ENCODE assay signal across 8 mouse cellular contexts in the genomic region with DNA sequence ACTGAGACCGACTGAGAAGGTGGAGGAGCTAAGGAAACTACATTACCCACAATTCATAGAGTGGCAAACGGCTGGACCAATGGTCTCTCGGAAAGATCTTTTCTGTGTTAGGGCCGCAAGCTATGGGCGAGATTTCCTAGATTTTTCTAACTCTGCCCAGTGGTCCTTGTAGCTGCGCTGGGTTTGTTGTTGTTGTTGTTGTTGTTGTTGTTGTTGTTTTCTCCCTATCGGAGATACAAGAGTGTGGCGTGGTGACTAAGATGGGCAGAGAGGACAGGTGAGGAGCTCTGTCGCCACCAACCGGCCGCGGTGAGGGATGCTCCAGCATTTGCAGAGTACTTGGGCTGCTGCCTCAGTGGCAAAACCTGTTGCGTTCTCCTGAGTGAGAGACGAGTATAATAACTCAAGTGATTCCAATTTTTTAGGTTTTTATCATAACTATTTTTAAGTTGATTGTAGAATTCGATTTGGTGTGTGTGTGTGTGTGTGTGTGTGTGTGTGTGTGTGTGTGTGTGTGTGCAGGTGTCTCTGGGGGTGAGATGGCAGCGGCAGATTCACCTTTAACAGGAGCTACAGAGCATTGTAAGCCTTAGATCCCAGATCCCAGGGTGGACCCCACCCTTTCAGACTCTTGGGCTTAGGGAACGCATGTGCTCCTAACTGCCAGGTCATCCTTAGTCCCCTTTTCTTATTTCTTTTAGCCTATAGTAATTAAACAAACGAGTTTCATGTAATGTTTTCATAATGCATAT. TPM values are rescaled to one million over a fixed set of nuclear protein-coding genes. Genes with fewer than 3 reads are reported as not detected.
DNase-seq lines count a peak whose midpoint lies in the region; ATAC-seq and TF ChIP-seq lines count a peak whose summit lies in the region.

No protein-coding gene starts in this region.

- H3K36me3 ChIP-seq in hindbrain, embryonic 16.5 days (ENCODE audit: control insufficient read depth, insufficient read depth, low read length) = no peaks in the 10 kb centered on the region

- peak; percentile 99 for ATAC-seq in Patski
- peak; percentile 99 for ATAC-seq in hindbrain, embryonic 16.5 days

- in situ Hi-C loops in Patski (cut with MboI; ENCODE audit: low pct_unique_long_range_greater_than_20kb) = loop anchor here (25.0 kb wide), 1 partner anchor 526 kb away; no protein-coding TSS in a partner anchor

- H3K9ac ChIP-seq in hindbrain, embryonic 16.5 days (ENCODE audit: low read depth, low read length) = peak overlapping the region; percentile 65

- DNase-seq in Patski (ENCODE audit: low read depth, low spot score) = peak; percentile 4
- peak; percentile 87 to 88 for DNase-seq in cerebellum, postnatal 14 days
- peak; percentile 55 to 76 for DNase-seq in frontal cortex, postnatal 14 days (ENCODE audit: low spot score in 2 of 2)
- peak; percentile 80 to 81 for DNase-seq in left cerebral cortex, adult 18-20 months (ENCODE audit: low spot score in 2 of 2)
- peak; percentile 55 to 74 for DNase-seq in lung, postnatal 4 days
- DNase-seq in retina, postnatal 1 day = peak; percentile 76
- DNase-seq in thymus, postnatal 4 days = peak; percentile 86

- peak overlapping the region; percentile 40 for H3K4me2 ChIP-seq in hindbrain, embryonic 16.5 days (ENCODE audit: low read length)

- peak; percentile 87 for TF ChIP-seq CTCF in Patski (IDR thresholded peaks at IDR 0.05)

- no peak overlapping the region for H3K27ac ChIP-seq in hindbrain, embryonic 16.5 days (ENCODE audit: low read depth, low read length)

- H3K4me3 ChIP-seq in hindbrain, embryonic 16.5 days (ENCODE audit: low read length) = peak overlapping the region; percentile 61

- WGBS in hindbrain, embryonic 16.5 days = 14% methylated on average over 18 of the region's 18 CpGs

- H3K27me3 ChIP-seq in Patski = peaks cover 3% of the 10 kb centered on the region
- no peaks in the 10 kb centered on the region for H3K27me3 ChIP-seq in hindbrain, embryonic 16.5 days (replicated peaks; ENCODE audit: control insufficient read depth, insufficient read depth, low read length)

- H3K4me1 ChIP-seq in hindbrain, embryonic 16.5 days (ENCODE audit: control insufficient read depth, insufficient read depth, low read depth, low read length) = no peaks in the 10 kb centered on the region

- CTCF ChIA-PET in Patski (lab: Charles Lee) = interaction anchor here (0.9 to 1.7 kb wide), 7 partner anchors 8 to 70 kb away, joined by 3 to 11 read pairs (median 4); a partner anchor contains a TSS

- no peaks in the 10 kb centered on the region for H3K9me3 ChIP-seq in hindbrain, embryonic 16.5 days (ENCODE audit: control insufficient read depth, low read length)

- POLR2A ChIA-PET in Patski (lab: Charles Lee) = no interaction called here

RNA-seq across cellular contexts. Expression of a gene that starts 17.2 kb away (rescaled TPM):
- 2.1 TPM for polyA plus RNA-seq in Patski (2021)
- 2.5 and 3.3 TPM in 2 replicates for polyA plus RNA-seq in hindbrain, embryonic 16.5 days (2015; fragmentation: Nextera tagmentation; extraction: Ambion mirVana)
- total RNA-seq in left cerebral cortex, adult 18-20 months (2021) = 1 to 10 TPM; 7.2 to 8.8 TPM

RNA-seq across cellular contexts. Expression of a gene that starts 21.4 kb away (rescaled TPM):
- polyA plus RNA-seq in Patski (2021) = 3.5 TPM
- polyA plus RNA-seq in hindbrain, embryonic 16.5 days (2015; fragmentation: Nextera tagmentation; extraction: Ambion mirVana) = 9.7 and 10.4 TPM in 2 replicates
- total RNA-seq in left cerebral cortex, adult 18-20 months (2021) = 10 to 100 TPM in 1 of 2 experiments, 1 to 10 TPM in 1; 8.2 to 10.1 TPM

RNA-seq across cellular contexts. Expression of a gene that starts 51.8 kb away (rescaled TPM):
- polyA plus RNA-seq in Patski (2021) = 0.55 TPM
- 10.3 and 12.8 TPM in 2 replicates for polyA plus RNA-seq in hindbrain, embryonic 16.5 days (2015; fragmentation: Nextera tagmentation; extraction: Ambion mirVana)
- total RNA-seq in left cerebral cortex, adult 18-20 months (2021) = 1 to 10 TPM; 2.6 to 2.9 TPM

RNA-seq across cellular contexts. Expression of a gene that starts 58.8 kb away (rescaled TPM):
- not detected for polyA plus RNA-seq in Patski (2021)
- 1.9 and 2.0 TPM in 2 replicates for polyA plus RNA-seq in hindbrain, embryonic 16.5 days (2015; fragmentation: Nextera tagmentation; extraction: Ambion mirVana)
- total RNA-seq in left cerebral cortex, adult 18-20 months (2021) = 1 to 10 TPM; 1.6 to 2.0 TPM

Comparison
In these comparisons a context has a peak if more than half of its experiments do, and no peak if none do; other contexts are left out.
1. DNase-seq: peak in every context shown above with its lines; median percentile 88 in cerebellum, postnatal 14 days; 86 in thymus, postnatal 4 days; 80 in left cerebral cortex, adult 18-20 months; 76 in retina, postnatal 1 day; 66 in frontal cortex, postnatal 14 days; 64 in lung, postnatal 4 days; 4 in Patski.